21 mouse cellular contexts compared by ENCODE assay signal in the genomic region with DNA sequence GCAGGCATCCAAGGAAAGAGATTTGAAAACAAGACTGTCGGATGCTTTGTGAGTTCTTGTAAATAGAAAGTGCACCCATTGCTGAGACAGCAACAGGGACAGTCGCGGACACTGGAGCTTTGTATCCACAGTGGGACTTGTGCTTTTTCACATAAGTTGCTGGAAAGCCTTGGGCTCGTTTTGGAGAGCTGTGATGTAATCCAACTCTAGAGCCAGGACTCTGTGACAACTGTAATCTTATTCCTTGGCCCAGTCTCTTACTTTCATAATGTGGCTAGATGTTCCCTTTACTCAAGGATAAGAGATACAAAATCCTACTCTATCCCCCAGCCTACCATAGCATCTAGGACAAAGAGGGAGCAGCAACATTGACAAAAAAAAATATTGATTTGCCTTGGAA.
DNase-seq lines count a peak whose midpoint lies in the region; ATAC-seq and TF ChIP-seq lines count a peak whose summit lies in the region.
"Had no signal": no experiment of that assay in that cellular context is flagged by ENCODE, and none has a peak within 500 bp of the region (broad histone marks: within the 10 kb centered on the region; RNA-seq: fewer than 3 reads in every experiment).

No protein-coding gene starts in this region.

- no peak for TF ChIP-seq CTCF in brain, embryonic 14.5 days (IDR thresholded peaks at IDR 0.05; ENCODE audit: borderline replicate concordance, extremely low read depth, insufficient read depth, insufficient read length)

- no peak overlapping the region for H3K4me3 ChIP-seq in forebrain, embryonic 13.5 days
- no peak overlapping the region for H3K4me3 ChIP-seq in forebrain, embryonic 11.5 days (ENCODE audit: low read depth, low read length)
- H3K4me3 ChIP-seq in heart, embryonic 11.5 days (ENCODE audit: low read depth, low read length): no peak overlapping the region
- H3K4me3 ChIP-seq in hindbrain, embryonic 13.5 days: no peak overlapping the region
- H3K4me3 ChIP-seq: embryonic facial prominence, embryonic 12.5 days; heart, embryonic 12.5 days had no signal

- H3K4me1 ChIP-seq in forebrain, embryonic 13.5 days: peaks cover 13% of the 10 kb centered on the region
- no peaks in the 10 kb centered on the region for H3K4me1 ChIP-seq in forebrain, embryonic 11.5 days (replicated peaks; ENCODE audit: control insufficient read depth, insufficient read depth, low read length)
- H3K4me1 ChIP-seq in heart, embryonic 11.5 days (ENCODE audit: control insufficient read depth, insufficient read depth, low read length): no peaks in the 10 kb centered on the region
- H3K4me1 ChIP-seq in hindbrain, embryonic 13.5 days (replicated peaks): no peaks in the 10 kb centered on the region
- H3K4me1 ChIP-seq: embryonic facial prominence, embryonic 12.5 days; heart, embryonic 12.5 days had no signal

- no peak overlapping the region for H3K9ac ChIP-seq in forebrain, embryonic 13.5 days
- no peak overlapping the region for H3K9ac ChIP-seq in forebrain, embryonic 11.5 days (ENCODE audit: low read length)
- H3K9ac ChIP-seq in heart, embryonic 11.5 days (ENCODE audit: low read depth, low read length): no peak overlapping the region
- no peak overlapping the region for H3K9ac ChIP-seq in hindbrain, embryonic 13.5 days
- H3K9ac ChIP-seq: embryonic facial prominence, embryonic 12.5 days; heart, embryonic 12.5 days had no signal

- 0 out of 2 replicates have a peak, but pooled peaks have one; percentile 19 for ATAC-seq in forebrain, embryonic 13.5 days
- ATAC-seq in forebrain, embryonic 11.5 days (replicated peaks; ENCODE audit: low FRiP score): no peak
- no peak for ATAC-seq in heart, embryonic 11.5 days (replicated peaks; ENCODE audit: insufficient number of reproducible peaks, low FRiP score, low TSS enrichment)
- no peak for ATAC-seq in hindbrain, embryonic 13.5 days (ENCODE audit: low FRiP score)
- ATAC-seq: activated CD4-positive, CD25-positive, alpha-beta regulatory T cell, adult 4 months; hindbrain, embryonic 16.5 days; inflammation-experienced regulatory T-cells, adult 6 months had no signal

- no peaks in the 10 kb centered on the region for H3K27me3 ChIP-seq in forebrain, embryonic 13.5 days
- H3K27me3 ChIP-seq in forebrain, embryonic 11.5 days (ENCODE audit: control insufficient read depth, insufficient read depth, low read length): no peaks in the 10 kb centered on the region
- H3K27me3 ChIP-seq in heart, embryonic 11.5 days (ENCODE audit: control insufficient read depth, insufficient read depth, low read length): no peaks in the 10 kb centered on the region
- no peaks in the 10 kb centered on the region for H3K27me3 ChIP-seq in hindbrain, embryonic 13.5 days
- H3K27me3 ChIP-seq: embryonic facial prominence, embryonic 12.5 days; heart, embryonic 12.5 days had no signal

- 72% methylated on average over 4 of the region's 4 CpGs for WGBS in forebrain, embryonic 13.5 days
- WGBS in forebrain, embryonic 11.5 days: 78% methylated on average over 4 of the region's 4 CpGs
- 75% methylated on average over 4 of the region's 4 CpGs for WGBS in heart, embryonic 11.5 days (ENCODE audit: insufficient replicate concordance)
- WGBS in hindbrain, embryonic 13.5 days: 81% methylated on average over 4 of the region's 4 CpGs

- no peak overlapping the region for H3K27ac ChIP-seq in forebrain, embryonic 13.5 days
- H3K27ac ChIP-seq in forebrain, embryonic 11.5 days (ENCODE audit: low read depth, low read length): no peak overlapping the region
- H3K27ac ChIP-seq in heart, embryonic 11.5 days (ENCODE audit: low read depth, low read length): no peak overlapping the region
- no peak overlapping the region for H3K27ac ChIP-seq in hindbrain, embryonic 13.5 days
- H3K27ac ChIP-seq: embryonic facial prominence, embryonic 12.5 days; kidney, postnatal 0 days had no signal

- TF ChIP-seq POLR2A in brain, embryonic 14.5 days (IDR thresholded peaks at IDR 0.05; ENCODE audit: borderline replicate concordance, extremely low read depth, insufficient read depth, insufficient read length, poor library complexity, severe bottlenecking): no peak

- no peak overlapping the region for H3K4me2 ChIP-seq in forebrain, embryonic 13.5 days
- H3K4me2 ChIP-seq in forebrain, embryonic 11.5 days (ENCODE audit: low read depth, low read length, severe bottlenecking): no peak overlapping the region
- no peak overlapping the region for H3K4me2 ChIP-seq in heart, embryonic 11.5 days
- no peak overlapping the region for H3K4me2 ChIP-seq in hindbrain, embryonic 13.5 days
- H3K4me2 ChIP-seq: embryonic facial prominence, embryonic 12.5 days; heart, embryonic 12.5 days had no signal

- no peak for DNase-seq in forebrain, embryonic 11.5 days (ENCODE audit: low spot score)
- DNase-seq in heart, adult 18-20 months: peak; percentile 4 to 13
- DNase-seq in heart, postnatal 4 days: peak; percentile 7
- no peak for DNase-seq in heart, adult 11 months
- DNase-seq in brain, embryonic 14.5 days (ENCODE audit: low read depth): peak; percentile 64
- DNase-seq: adrenal gland, adult 8-10 months; cerebellum, adult 11-12 months; cerebellum, adult 9-10 months; cerebellum, postnatal 25 days; gastrocnemius, postnatal 14 days; kidney, adult 11 months; kidney, adult 9 months had no signal

- H3K9me3 ChIP-seq in forebrain, embryonic 13.5 days (replicated peaks): no peaks in the 10 kb centered on the region
- H3K9me3 ChIP-seq in forebrain, embryonic 11.5 days (ENCODE audit: control insufficient read depth, low read length): no peaks in the 10 kb centered on the region
- H3K9me3 ChIP-seq in heart, embryonic 11.5 days (replicated peaks; ENCODE audit: control insufficient read depth, low read length): no peaks in the 10 kb centered on the region
- no peaks in the 10 kb centered on the region for H3K9me3 ChIP-seq in hindbrain, embryonic 13.5 days
- H3K9me3 ChIP-seq: embryonic facial prominence, embryonic 12.5 days; heart, embryonic 12.5 days had no signal

- H3K36me3 ChIP-seq in forebrain, embryonic 13.5 days (ENCODE audit: poor library complexity, severe bottlenecking): no peaks in the 10 kb centered on the region
- H3K36me3 ChIP-seq in forebrain, embryonic 11.5 days (ENCODE audit: control insufficient read depth, insufficient read depth, low read length): no peaks in the 10 kb centered on the region
- H3K36me3 ChIP-seq in heart, embryonic 11.5 days (ENCODE audit: control insufficient read depth, insufficient read depth, low read length): no peaks in the 10 kb centered on the region
- H3K36me3 ChIP-seq in hindbrain, embryonic 13.5 days: no peaks in the 10 kb centered on the region
- H3K36me3 ChIP-seq: embryonic facial prominence, embryonic 12.5 days; heart, embryonic 12.5 days had no signal

Comparison
In these comparisons a context has a peak if more than half of its experiments do, and no peak if none do; other contexts are left out.
1. DNase-seq: peak in heart, adult 18-20 months (2 of 2), heart, postnatal 4 days (single experiment) and brain, embryonic 14.5 days (single experiment); none in forebrain, embryonic 11.5 days (single experiment) and heart, adult 11 months (single experiment).